Mouse (Mus musculus) macrophage (primary cell): ENCODE measurements around the gene Dgkz. TPM values are rescaled to one million over a fixed set of nuclear protein-coding genes. Genes with fewer than 3 reads are reported as not detected.

Source experiments
- H3K27ac ChIP-seq: fragments of 350-480 bp; formaldehyde crosslinking; 2 replicates; pipeline ENCODE4 v1.9.0; 2021
- H3K36me3 ChIP-seq: fragments of 350-480 bp; formaldehyde crosslinking; 2 replicates; pipeline ENCODE4 v1.9.0; 2021; ENCODE audit errors: inconsistent target
- H3K4me3 ChIP-seq: fragments of 350-480 bp; formaldehyde crosslinking; 2 replicates; pipeline ENCODE4 v1.9.0; 2021; ENCODE audit errors: inconsistent target
- H3K79me2 ChIP-seq: fragments of 350-480 bp; formaldehyde crosslinking; 2 replicates; pipeline ENCODE4 v1.9.0; 2021; ENCODE audit errors: inconsistent target
- WGBS: methylation state at CpG from one replicate; pipeline ENCODE4 v1.1.7; 2026; ENCODE audit warnings: inconsistent platforms; ENCODE audit not compliant: missing documents; 5-methylcytosine and 5-hydroxymethylcytosine counted together
- polyA plus RNA-seq: library from polyadenylated mRNA; stranded (reverse); fragments of 250-400 nt; gene quantifications from 3 replicates; pipeline ENCODE4 v1.2.4, GENCODE M21; 2018; ENCODE audit warnings: inconsistent platforms

The Dgkz gene
- polyA plus RNA-seq, 1 experiment from 2014 or later = 81.8 TPM

DNA sequence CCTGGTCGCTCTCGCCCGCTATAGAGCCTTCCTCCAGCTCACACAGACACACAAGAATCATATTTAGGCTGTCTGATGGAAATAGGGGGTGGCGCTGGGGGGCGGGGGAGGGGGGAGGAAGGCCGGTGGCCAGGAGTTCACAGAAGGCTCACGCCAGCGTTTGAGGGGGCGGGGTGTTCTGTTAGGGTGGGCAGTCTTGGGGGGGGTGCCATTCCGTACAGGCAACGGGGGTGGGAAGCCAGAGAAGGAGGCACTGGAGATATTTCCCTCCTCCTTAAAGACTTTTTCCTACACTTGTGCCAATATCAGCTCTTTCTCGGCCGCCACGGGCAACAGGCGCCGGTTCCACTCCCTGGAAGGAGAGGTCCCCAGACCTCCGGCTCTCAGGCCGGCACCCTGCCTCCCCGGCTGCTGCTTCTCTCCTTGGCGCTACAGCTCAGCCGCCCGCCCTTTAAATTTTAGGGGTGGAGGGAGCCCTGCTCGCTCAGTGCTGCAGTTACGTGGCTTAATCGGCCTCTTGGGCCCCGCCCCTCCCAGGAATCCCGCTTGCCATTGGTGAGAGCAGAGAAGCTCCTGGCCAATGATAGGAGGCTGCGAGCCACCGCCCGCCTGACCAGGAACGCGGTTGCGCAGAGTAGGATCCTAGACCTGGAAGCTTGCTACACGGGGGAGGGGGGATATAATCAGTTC lies 32.4 kb upstream of the Dgkz start:
- Histone ChIP-seq H3K4me3 (peak overlapping the region; percentile 57), H3K79me2 (no peaks in the 10 kb centered on the region), H3K36me3 (no peaks in the 10 kb centered on the region), H3K27ac (peak overlapping the region; percentile 41; the same call in 1 of the 2 replicates)
- WGBS = under 1% methylated on average over 33 of the region's 34 CpGs

DNA sequence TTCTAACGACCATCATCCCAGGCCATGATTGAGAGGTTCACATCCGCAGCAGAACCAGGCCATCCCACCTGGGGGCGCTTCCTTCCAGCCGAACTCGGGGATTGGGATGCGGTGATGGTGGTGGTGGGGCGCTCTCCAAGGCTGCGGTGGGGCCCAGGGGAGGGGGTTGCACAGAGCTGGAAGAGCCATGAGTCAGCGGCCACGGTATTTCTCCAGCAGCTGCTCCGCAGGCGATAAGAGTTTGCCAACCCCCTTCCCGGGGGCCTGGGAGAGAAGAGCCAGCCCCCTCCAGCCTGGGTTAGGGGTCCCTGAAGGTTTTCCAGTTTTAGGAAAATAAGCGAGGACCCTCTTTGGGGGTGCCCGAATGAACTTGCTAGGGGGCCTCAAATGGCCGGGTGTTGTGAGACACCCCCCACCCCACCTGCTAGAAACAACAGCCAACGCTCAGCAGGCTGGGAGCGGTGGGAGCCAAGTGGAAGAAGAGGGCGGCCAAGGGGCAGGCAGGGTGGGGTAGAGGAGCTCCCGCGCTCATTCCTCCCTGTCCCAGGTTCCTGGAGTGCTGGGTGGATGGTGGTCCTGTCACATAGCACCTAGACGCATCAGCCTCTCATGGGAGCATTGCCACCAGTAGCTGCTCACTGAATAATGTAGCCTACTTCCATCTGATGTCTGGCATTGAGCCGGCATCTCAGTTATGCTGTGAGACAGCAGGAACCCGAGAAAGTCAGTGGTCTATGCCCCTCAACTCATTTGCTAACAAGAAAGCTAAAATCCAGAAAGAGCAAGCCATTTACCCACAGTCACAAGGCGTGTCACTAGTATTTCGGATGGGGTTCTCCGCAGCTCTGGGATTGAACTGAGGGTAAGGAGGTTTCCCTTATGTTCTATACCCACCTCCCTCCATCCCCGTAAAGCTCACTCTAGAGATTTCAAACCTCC lies 31.6 kb upstream of the Dgkz start:
- peak overlapping the region; percentile 57; the same call in 1 of the 2 replicates for H3K4me3 ChIP-seq
- no peaks in the 10 kb centered on the region for H3K36me3 ChIP-seq
- H3K79me2 ChIP-seq = no peaks in the 10 kb centered on the region
- H3K27ac ChIP-seq = no peak overlapping the region
- WGBS = 17% methylated on average over 27 of the region's 28 CpGs

DNA sequence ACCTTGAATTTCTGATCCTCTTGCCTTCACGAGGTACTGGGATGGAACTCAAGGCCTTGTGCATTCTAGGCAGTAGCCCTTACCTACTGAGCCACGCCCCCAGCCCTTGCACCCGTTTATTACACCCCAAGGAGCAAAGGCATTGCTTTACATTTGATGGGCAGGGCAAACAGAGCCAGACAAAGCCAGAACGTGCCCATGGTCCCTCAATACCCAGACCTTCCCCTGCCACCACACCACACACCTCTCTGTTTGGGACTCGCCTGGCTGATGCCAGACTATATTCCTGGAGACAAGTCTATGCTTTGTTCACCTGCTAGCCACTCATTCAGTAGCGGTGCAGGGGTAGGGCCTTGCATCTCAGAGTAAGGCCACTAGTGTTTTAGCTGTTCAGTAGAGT lies 30.8 kb upstream of the Dgkz start:
- no peak overlapping the region for H3K27ac ChIP-seq
- H3K36me3 ChIP-seq = no peaks in the 10 kb centered on the region
- no peaks in the 10 kb centered on the region for H3K79me2 ChIP-seq
- 82% methylated on average over 6 of the region's 6 CpGs for WGBS
- no peak overlapping the region for H3K4me3 ChIP-seq

DNA sequence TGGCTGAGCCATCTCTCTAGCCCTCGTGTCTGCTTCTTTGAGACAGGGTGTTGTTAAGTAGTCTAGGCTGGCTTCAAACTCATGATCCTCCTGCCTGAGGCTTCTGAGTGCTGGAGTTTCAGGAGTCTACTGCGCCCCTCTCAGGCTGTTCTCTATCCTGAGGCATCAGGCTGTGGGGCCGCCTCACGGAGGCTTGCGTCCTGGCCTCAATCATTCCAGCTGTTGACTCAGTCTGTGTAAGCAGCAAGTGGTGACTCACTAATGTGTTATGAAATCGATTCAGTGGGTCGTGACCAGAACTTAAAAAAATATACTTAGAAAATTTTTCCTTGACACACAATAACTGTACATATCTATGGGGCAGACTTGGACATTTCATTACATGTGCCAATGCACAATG lies 29.0 kb upstream of the Dgkz start:
- no peaks in the 10 kb centered on the region for H3K79me2 ChIP-seq
- 16% methylated on average over 7 of the region's 7 CpGs for WGBS
- H3K4me3 ChIP-seq = no peak overlapping the region
- no peak overlapping the region for H3K27ac ChIP-seq
- no peaks in the 10 kb centered on the region for H3K36me3 ChIP-seq

DNA sequence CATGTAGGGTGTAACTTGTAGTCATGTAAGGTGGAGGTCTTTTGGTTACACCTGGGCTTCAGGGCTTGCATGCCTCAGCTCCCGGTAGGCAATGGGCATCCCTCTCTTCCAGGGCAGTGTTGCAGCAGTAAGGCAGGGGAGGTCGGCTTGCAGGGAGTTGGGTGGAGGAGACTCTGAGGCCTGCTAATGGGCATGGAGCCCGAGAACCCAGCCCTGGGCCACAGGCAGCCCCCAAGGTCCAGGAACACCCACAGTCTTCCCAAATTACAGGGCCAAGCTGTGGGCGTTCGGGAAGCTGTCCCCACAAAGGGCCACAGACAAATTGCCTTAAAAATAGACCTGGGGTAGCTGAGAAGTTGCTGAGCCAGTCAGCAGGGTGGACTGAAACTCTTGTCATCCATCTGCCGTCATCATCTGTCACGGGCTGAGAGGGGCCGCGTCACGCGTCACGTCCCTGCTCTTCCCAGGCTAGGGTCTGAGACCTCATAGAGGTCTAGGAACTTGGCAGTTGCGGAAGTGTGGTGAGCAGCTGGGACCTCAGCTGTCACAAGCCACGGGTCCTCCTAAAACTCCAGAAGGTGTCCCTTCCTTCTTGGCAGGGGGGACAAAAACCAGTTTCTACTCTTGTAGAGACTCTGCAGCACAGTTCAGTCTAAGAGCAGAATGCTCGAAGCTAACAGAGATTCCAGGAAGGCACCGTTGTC lies 22.4 kb upstream of the Dgkz start:
- Histone ChIP-seq H3K4me3 (no peak overlapping the region), H3K79me2 (no peaks in the 10 kb centered on the region), H3K36me3 (no peaks in the 10 kb centered on the region), H3K27ac (no peak overlapping the region)
- 85% methylated on average over 16 of the region's 16 CpGs for WGBS

DNA sequence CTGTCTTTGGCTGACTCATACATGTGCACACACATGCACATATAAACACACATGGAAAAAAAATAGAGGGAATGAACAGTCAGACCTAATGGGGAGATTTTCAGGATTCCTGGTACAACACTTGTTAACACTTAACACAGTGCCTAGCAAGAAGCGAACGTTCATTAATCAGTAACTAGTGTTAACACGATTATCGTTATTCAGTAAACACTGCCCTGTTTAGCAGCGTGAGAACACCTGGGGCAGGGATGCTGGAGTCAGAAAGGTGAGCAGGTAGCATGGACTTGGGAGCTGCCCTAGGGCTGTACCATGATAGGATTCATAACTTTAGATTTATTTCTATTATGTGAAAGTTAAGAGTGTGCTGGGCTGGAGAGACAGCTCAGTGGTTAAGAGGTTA lies 20.3 kb upstream of the Dgkz start:
- WGBS = 96% methylated on average over 5 of the region's 5 CpGs
- no peaks in the 10 kb centered on the region for H3K79me2 ChIP-seq

DNA sequence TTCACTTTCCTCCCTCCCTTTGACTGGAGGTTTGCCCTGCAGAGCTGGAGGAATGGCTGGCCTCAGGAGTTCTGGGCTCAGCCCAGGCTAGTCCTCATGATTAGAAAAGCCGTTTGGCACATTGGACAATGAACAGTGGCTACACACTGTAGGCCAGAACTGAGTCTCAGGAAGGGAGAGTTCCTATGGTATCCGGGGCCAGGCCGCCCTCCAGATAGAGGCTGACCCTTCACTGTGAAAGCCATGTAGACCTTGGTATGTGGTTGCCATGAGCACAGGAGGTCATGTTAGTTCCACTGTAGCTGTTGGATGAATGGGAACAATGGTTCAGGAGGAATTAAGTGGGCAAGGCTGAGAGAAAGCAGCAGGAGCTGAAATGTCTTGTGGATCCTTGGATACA lies 17.7 kb upstream of the Dgkz start:
- H3K4me3 ChIP-seq = no peak overlapping the region
- H3K36me3 ChIP-seq = no peaks in the 10 kb centered on the region
- 92% methylated on average over 3 of the region's 3 CpGs for WGBS
- H3K27ac ChIP-seq = no peak overlapping the region
- no peaks in the 10 kb centered on the region for H3K79me2 ChIP-seq

More for the DNA sequence above, 20.3 kb upstream of the Dgkz start:
- no peaks in the 10 kb centered on the region for H3K36me3 ChIP-seq
- no peak overlapping the region for H3K4me3 ChIP-seq
- no peak overlapping the region for H3K27ac ChIP-seq

DNA sequence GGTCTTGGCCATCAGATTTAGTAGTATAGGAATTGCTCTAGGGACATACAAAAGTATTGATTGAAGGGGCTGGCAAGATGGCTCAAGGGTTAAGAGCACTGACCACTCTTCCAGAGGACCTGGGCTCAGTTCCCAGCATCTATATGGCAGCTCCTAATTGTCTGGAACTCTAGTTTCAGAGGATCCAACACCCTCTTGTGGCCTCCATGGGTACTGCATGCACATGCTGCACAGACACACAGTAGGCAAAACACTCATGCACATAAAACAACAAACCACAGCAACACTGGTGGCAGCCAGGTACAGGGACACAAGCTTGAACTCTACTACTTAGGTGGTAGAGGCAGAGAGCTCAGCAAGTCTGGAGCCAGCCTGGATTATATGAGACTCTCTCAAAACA lies 14.1 kb upstream of the Dgkz start:
- H3K79me2 ChIP-seq = no peaks in the 10 kb centered on the region
- no peak overlapping the region for H3K4me3 ChIP-seq
- no peaks in the 10 kb centered on the region for H3K36me3 ChIP-seq
- no peak overlapping the region for H3K27ac ChIP-seq

DNA sequence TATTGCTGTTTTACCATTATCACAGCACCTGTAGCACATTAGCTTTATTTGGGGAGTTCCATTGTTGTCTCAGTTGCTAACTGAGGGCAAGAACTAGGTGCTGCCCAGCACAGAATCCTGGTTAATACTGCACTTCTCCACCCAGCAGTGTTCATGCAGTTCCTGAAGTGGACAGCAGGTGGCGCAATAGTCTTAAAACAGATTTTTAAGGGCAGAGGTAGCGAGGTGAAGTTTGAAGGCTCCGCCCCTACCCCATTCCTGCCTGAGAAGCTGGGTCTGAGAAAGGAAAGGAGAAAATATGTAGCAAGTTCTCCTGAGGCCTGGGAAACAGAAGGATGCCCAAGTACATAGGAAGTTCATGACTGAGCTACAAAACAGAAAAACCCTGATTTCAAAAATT lies 11.9 kb upstream of the Dgkz start:
- no peak overlapping the region for H3K27ac ChIP-seq
- H3K79me2 ChIP-seq = no peaks in the 10 kb centered on the region
- no peak overlapping the region for H3K4me3 ChIP-seq
- 5% methylated on average over 3 of the region's 3 CpGs for WGBS
- H3K36me3 ChIP-seq = no peaks in the 10 kb centered on the region

DNA sequence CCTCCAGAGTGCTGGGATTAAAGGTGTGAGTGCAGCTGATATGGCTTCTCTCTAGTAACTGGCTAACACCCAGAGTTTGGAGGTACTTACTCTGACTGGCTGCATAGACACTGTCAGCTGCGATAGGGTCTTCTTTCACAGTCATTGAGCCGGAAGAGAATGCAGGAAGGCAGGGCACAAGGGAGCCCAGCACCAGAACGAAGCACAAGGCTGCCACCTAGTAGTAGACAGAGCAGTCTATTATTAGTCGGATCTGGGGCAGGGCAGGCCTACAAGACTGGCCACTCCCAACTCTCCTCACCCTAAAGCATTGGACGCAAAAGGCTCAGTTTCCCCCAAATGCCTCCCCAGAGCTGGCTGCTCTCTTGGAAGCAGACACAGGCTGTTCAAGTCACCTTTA lies 10.4 kb upstream of the Dgkz start:
- Histone ChIP-seq H3K36me3 (no peaks in the 10 kb centered on the region), H3K4me3 (peak overlapping the region; percentile 10), H3K79me2 (no peaks in the 10 kb centered on the region), H3K27ac (peak overlapping the region; percentile 82)
- 1% methylated on average over 5 of the region's 5 CpGs for WGBS

DNA sequence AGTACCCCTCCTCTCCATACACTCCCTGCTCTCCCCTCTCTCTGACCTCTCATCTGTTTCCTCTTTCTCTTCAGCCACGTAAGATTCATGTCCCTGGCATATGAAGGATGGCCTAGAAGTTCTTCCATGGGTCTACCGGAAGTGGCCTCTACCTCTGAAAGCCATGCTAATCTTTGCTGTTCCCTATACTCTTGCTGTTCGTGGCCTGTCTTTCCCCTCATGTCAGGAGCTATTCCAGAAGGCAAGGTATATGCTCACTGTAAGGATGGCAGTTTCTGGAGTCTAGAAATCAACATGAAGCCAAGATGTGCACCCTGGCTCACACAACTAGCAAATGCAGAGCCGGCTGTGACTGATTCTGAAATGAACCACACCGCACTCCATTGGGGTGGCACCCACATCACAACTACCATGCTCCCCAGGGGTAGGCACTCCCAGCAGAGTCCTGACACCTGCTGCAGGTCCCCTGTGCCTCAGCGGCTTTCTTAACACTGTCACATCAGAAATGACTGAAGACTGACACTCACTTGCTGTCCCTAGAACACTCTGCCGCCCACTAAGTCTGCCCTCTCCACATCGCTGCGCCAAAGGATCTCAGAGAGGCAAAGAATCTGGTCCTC lies 9.4 kb upstream of the Dgkz start:
- Histone ChIP-seq H3K27ac (peak overlapping the region; percentile 82), H3K79me2 (no peaks in the 10 kb centered on the region), H3K36me3 (no peaks in the 10 kb centered on the region), H3K4me3 (no peak overlapping the region; the same call in 1 of the 2 replicates)
- 47% methylated on average over 9 of the region's 9 CpGs for WGBS

DNA sequence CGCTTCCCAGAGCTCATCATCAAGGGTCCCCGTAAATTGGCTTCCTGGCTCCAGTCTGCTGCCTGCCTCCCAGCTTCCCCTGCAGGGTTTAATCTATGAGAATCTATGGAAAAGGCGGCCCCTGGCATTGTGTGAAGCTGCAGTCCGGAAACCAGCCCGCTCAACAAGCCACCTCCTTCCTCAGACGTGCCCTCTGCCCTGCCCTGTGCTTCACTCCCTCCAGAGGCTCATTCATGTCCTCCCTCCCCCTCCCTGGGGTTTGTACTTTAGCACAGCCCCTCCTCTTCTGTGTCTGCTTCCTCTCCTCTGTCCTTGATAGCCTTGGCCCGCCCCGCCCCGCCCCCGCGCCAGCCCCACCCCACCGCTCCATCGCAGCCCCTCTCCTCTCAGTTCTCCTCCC lies 8.8 kb upstream of the Dgkz start:
- Histone ChIP-seq H3K36me3 (no peaks in the 10 kb centered on the region), H3K79me2 (no peaks in the 10 kb centered on the region), H3K4me3 (peak overlapping the region; percentile 8; the same call in 1 of the 2 replicates), H3K27ac (peak overlapping the region; percentile 82)
- WGBS = 4% methylated on average over 6 of the region's 13 CpGs

DNA sequence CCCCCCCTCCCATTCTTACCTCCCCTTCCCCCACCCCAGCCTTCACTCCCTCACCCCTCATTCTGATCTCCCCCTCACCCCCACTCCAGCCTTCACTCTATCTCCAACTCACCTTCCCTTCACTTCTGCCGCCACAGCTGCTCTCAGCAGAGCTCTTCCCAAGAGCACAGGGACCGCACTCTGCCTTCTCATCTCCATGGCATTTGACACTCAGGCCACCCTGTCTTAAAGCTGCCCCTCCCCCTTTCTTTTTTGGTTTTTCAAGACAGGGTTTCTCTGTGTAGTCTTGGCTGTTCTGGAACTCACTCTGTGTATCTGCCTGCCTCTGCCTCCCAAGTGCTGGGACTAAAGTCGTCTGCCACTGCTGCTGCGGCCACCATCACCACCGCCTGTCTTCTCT lies 5.2 kb upstream of the Dgkz start:
- 98% methylated on average over 5 of the region's 5 CpGs for WGBS
- Histone ChIP-seq H3K36me3 (no peaks in the 10 kb centered on the region), H3K27ac (no peak overlapping the region), H3K79me2 (no peaks in the 10 kb centered on the region), H3K4me3 (no peak overlapping the region)

DNA sequence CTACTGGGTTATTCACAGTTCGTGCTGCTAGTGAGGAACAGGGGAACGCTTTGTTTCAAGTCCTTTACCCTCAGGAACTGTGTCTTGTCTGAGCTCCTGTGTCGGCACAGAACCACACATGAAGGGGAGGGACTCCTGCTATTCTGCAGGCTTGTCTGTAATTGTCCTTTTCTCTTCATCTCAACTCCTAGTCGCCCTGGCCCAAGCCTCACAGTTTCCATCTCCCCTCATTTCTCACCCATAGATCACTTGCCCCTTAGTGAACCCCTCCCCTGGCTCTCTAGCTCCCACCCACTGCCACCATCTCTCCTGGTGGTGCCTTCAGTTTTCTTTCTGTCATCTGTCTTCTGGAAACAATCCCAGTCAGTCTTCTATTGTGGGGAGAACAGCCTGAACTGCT lies 4.6 kb upstream of the Dgkz start:
- 85% methylated on average over 4 of the region's 4 CpGs for WGBS
- Histone ChIP-seq H3K27ac (no peak overlapping the region), H3K36me3 (no peaks in the 10 kb centered on the region), H3K79me2 (no peaks in the 10 kb centered on the region), H3K4me3 (no peak overlapping the region)
